Mouse (Mus musculus) limb, embryonic 12.5 days (tissue): ENCODE data around the gene Lhx8. TPM values are rescaled to one million over a fixed set of nuclear protein-coding genes. Genes with fewer than 3 reads are reported as not detected.
A peak's percentile ranks its signal among the peaks of the same experiment; 100 is the strongest.

Experiments
- ATAC-seq: fragments of 200-750 bp; cut with Nextera tagmentation; 2 replicates; pipeline ENCODE4 v1.8.0; 2017; ENCODE audit warnings: low read depth, moderate TSS enrichment; ENCODE audit not compliant: insufficient number of reproducible peaks, insufficient read depth, low FRiP score, low TSS enrichment
- H3K27ac ChIP-seq: fragments of 300-500 bp; sonication (generic); 2 replicates; pipeline ENCODE4 v1.5.1; 2016; ENCODE audit warnings: mild to moderate bottlenecking, moderate library complexity
- H3K27me3 ChIP-seq: fragments of 300-500 bp; sonication (generic); 2 replicates; pipeline ENCODE4 v1.6.1; 2016; ENCODE audit warnings: mild to moderate bottlenecking, moderate library complexity
- H3K36me3 ChIP-seq: fragments of 300-500 bp; sonication (generic); 2 replicates; pipeline ENCODE4 v1.6.1; 2016; ENCODE audit warnings: mild to moderate bottlenecking, moderate library complexity
- H3K4me1 ChIP-seq: fragments of 300-500 bp; sonication (generic); replicated peaks from 2 replicates; pipeline ENCODE4 v1.6.1; 2016
- H3K4me2 ChIP-seq: fragments of 300-500 bp; sonication (generic); 2 replicates; pipeline ENCODE4 v1.6.1; 2016; ENCODE audit warnings: mild to moderate bottlenecking, moderate library complexity
- H3K4me3 ChIP-seq: fragments of 300-500 bp; sonication (generic); replicated peaks from 2 replicates; pipeline ENCODE4 v1.5.1; 2016; ENCODE audit warnings: mild to moderate bottlenecking
- H3K9ac ChIP-seq: fragments of 300-500 bp; sonication (generic); replicated peaks from 2 replicates; pipeline ENCODE4 v1.6.1; 2016; ENCODE audit warnings: mild to moderate bottlenecking, moderate library complexity
- H3K9me3 ChIP-seq: fragments of 300-500 bp; sonication (generic); 2 replicates; pipeline ENCODE4 v1.6.1; 2016; ENCODE audit warnings: mild to moderate bottlenecking, moderate library complexity
- WGBS: fragments of 180-500 bp; shearing (Covaris S2); methylation state at CpG from one replicate; pipeline ENCODE4 v1.1.7; 2016; 5-methylcytosine and 5-hydroxymethylcytosine counted together
- polyA plus RNA-seq: library from polyadenylated mRNA; unstranded; fragments of >200 nt; fragmentation: Nextera tagmentation; extraction: Ambion mirVana; gene quantifications from 2 replicates; pipeline ENCODE4 v1.2.1, GENCODE M21; 2016

Gene Lhx8
- polyA plus RNA-seq, 1 experiment from 2014 or later, result 0.36 TPM

DNA sequence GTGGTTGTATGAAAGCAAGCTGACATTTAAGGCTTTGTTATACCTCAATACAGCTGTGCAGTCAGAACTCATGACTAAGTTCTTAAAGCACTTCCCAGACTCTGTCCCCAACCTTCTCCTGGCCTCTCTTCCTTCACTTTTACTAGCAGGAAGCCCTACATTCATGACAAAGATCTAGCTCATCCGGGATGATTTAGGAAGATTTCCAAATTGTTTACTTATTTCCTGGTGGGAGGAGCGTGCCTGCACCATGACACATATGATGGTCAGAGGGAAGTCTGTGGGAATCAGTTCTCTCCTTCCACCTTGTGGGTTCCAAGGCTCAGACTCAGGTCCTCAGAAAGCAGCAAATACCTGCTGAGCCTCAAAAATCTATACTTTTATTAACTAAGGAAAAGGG is 40.1 kb downstream of the Lhx8 start:
- H3K27ac ChIP-seq, result no peak overlapping the region
- H3K36me3 ChIP-seq, result no peaks in the 10 kb centered on the region
- 78% methylated on average over 2 of the region's 2 CpGs for WGBS
- H3K9ac ChIP-seq, result no peak overlapping the region
- H3K4me1 ChIP-seq, result no peaks in the 10 kb centered on the region; the same call in 1 of the 2 replicates
- H3K27me3 ChIP-seq, result peaks cover 40% of the 10 kb centered on the region
- no peak overlapping the region for H3K4me2 ChIP-seq
- ATAC-seq, result no peak
- H3K4me3 ChIP-seq, result no peak overlapping the region
- no peaks in the 10 kb centered on the region for H3K9me3 ChIP-seq

DNA sequence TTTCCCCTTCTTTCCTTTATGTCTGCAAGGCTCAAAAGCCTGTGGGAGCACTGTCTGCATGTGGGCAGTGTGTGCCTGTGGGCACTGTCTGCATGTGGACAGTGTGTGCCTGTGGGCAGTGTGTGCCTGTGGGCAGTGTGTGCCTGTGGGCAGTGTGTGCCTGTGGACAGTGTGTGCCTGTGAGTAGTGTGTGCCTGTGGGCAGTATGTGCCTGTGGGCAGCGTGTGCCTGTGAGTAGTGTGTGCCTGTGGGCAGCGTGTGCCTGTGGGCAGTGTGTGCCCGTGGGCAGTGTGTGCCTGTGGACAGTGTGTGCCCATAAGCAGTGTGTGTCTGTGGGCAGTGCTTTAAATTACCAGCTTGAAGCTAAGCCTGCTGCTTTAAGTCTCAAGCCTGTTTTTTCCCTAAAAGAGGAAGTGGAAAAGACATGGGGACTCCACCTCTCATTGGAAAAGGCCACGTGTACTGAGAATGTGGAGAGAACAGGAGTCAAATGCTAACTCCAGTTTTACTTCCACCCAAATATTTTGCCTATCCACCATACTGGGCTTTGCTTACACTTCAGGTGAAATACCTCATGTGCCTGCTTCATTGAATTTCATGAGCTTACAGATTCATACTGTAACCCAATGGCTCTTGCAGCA is 41.9 kb downstream of the Lhx8 start:
- no peak overlapping the region for H3K9ac ChIP-seq
- H3K27me3 ChIP-seq, result peaks cover 34% of the 10 kb centered on the region
- H3K27ac ChIP-seq, result no peak overlapping the region
- H3K9me3 ChIP-seq, result no peaks in the 10 kb centered on the region
- no peak overlapping the region for H3K4me2 ChIP-seq
- H3K4me1 ChIP-seq, result peaks cover 6% of the 10 kb centered on the region; the same call in 1 of the 2 replicates
- no peaks in the 10 kb centered on the region for H3K36me3 ChIP-seq
- 77% methylated on average over 4 of the region's 4 CpGs for WGBS
- H3K4me3 ChIP-seq, result no peak overlapping the region
- no peak for ATAC-seq

GRCm38 (mm10) chr3:154287217-154287616 is 43.2 kb downstream of the Lhx8 start:
- 63% methylated on average over 2 of the region's 2 CpGs for WGBS
- H3K4me1 ChIP-seq, result peaks cover 6% of the 10 kb centered on the region; the same call in 1 of the 2 replicates
- H3K4me2 ChIP-seq, result no peak overlapping the region
- no peak overlapping the region for H3K9ac ChIP-seq
- ATAC-seq, result no peak
- no peaks in the 10 kb centered on the region for H3K36me3 ChIP-seq
- H3K9me3 ChIP-seq, result no peaks in the 10 kb centered on the region
- H3K27me3 ChIP-seq, result peaks cover 34% of the 10 kb centered on the region
- H3K27ac ChIP-seq, result no peak overlapping the region
- no peak overlapping the region for H3K4me3 ChIP-seq

GRCm38 (mm10) chr3:154285351-154285750 is 45.1 kb downstream of the Lhx8 start:
- Histone ChIP-seq H3K36me3 (no peaks in the 10 kb centered on the region), H3K4me3 (no peak overlapping the region), H3K27me3 (peaks cover 26% of the 10 kb centered on the region), H3K9ac (no peak overlapping the region), H3K27ac (no peak overlapping the region), H3K9me3 (no peaks in the 10 kb centered on the region), H3K4me2 (no peak overlapping the region), H3K4me1 (peaks cover 6% of the 10 kb centered on the region; the same call in 1 of the 2 replicates)
- 44% methylated on average over 4 of the region's 4 CpGs for WGBS
- no peak for ATAC-seq

DNA sequence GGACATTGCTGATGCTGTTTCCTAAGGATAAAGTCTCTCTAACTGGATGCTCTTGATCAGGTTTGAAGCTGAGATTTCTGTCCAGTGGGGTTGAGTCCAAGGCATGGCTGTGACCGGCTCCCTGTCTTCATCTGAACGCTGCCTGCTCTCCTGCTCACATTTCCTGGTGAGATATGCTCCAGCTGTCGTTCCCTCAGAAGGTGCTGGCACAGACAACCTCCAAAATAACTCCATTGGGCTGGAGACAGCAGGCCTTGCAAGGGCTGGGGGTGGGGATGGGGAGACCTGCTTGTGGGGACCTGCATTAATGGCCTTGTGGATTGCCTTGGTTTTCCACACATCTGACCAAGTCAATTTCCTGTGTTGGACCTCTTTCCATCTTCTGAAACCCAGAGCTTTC is 46.2 kb downstream of the Lhx8 start:
- H3K4me1 ChIP-seq, result peaks cover 6% of the 10 kb centered on the region; the same call in 1 of the 2 replicates
- H3K9ac ChIP-seq, result no peak overlapping the region
- no peaks in the 10 kb centered on the region for H3K9me3 ChIP-seq
- peaks cover 36% of the 10 kb centered on the region for H3K27me3 ChIP-seq
- 25% methylated on average over 3 of the region's 3 CpGs for WGBS
- no peak overlapping the region for H3K4me3 ChIP-seq
- no peak for ATAC-seq
- H3K36me3 ChIP-seq, result no peaks in the 10 kb centered on the region
- H3K4me2 ChIP-seq, result no peak overlapping the region
- H3K27ac ChIP-seq, result no peak overlapping the region

DNA sequence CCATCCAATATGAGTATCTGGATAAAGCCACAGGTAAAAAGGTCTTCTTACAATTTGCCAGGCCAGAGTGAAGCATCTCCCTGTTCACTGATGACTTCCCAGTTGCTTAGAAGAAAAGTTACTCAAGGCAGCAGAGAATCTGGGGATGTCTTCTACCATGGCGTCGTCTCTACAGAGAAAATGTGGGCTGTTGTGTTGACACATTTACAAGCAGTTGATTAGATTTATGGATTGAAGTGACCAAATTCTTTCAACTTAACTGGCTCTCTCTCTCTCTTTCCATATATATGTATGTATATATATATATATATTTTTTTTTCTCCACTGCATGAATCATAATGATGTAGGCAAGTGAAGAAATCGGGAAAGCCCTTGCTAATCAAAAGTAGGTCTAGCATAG is 55.8 kb downstream of the Lhx8 start:
- no peak overlapping the region for H3K27ac ChIP-seq
- ATAC-seq, result no peak
- no peak overlapping the region for H3K4me2 ChIP-seq
- WGBS, result 25% methylated on average over 3 of the region's 3 CpGs
- H3K4me3 ChIP-seq, result no peak overlapping the region
- H3K4me1 ChIP-seq, result no peaks in the 10 kb centered on the region
- no peaks in the 10 kb centered on the region for H3K9me3 ChIP-seq
- no peak overlapping the region for H3K9ac ChIP-seq
- no peaks in the 10 kb centered on the region for H3K36me3 ChIP-seq
- H3K27me3 ChIP-seq, result peaks cover 32% of the 10 kb centered on the region

- 10% methylated on average over 19 of the region's 19 CpGs for WGBS
- H3K4me2 ChIP-seq, result peak overlapping the region; percentile 57
- peaks cover 35% of the 10 kb centered on the region for H3K27me3 ChIP-seq
- H3K27ac ChIP-seq, result no peak overlapping the region
- no peaks in the 10 kb centered on the region for H3K4me1 ChIP-seq
- peak overlapping the region; percentile 27 for H3K4me3 ChIP-seq
- no peaks in the 10 kb centered on the region for H3K9me3 ChIP-seq
- H3K9ac ChIP-seq, result no peak overlapping the region
- no peaks in the 10 kb centered on the region for H3K36me3 ChIP-seq
- ATAC-seq, result peak; percentile 77; the same call in 1 of the 2 replicates
Observed at GRCm38 (mm10) chr3:154269757-154270366, 60.6 kb downstream of the Lhx8 start.

DNA sequence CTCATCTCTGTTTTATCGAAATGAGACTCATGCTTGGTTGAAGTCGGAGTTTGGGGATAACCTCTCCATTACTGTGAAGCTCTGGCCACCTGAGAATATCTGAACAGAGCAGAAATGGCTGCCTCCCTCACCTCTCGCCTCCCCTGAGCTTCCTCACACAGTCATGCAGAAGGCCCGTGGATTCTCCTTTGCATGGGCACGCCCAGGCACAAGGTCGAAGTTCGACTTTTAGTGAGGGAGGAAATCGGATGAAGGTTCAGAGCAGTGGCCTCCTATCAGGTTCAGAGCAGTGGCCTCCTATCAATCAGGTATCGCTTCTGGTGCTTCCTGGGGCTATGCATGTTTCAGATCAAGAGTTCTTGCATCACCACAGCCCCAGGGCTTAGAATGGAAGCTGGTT is 62.1 kb downstream of the Lhx8 start:
- no peak for ATAC-seq
- Histone ChIP-seq H3K36me3 (no peaks in the 10 kb centered on the region), H3K4me1 (no peaks in the 10 kb centered on the region), H3K27ac (no peak overlapping the region), H3K9me3 (no peaks in the 10 kb centered on the region), H3K27me3 (peaks cover 39% of the 10 kb centered on the region), H3K4me3 (no peak overlapping the region), H3K4me2 (no peak overlapping the region), H3K9ac (no peak overlapping the region)
- WGBS, result 73% methylated on average over 9 of the region's 9 CpGs

- H3K36me3 ChIP-seq, result no peaks in the 10 kb centered on the region
- H3K4me1 ChIP-seq, result no peaks in the 10 kb centered on the region
- H3K4me2 ChIP-seq, result no peak overlapping the region
- H3K9me3 ChIP-seq, result no peaks in the 10 kb centered on the region
- no peak overlapping the region for H3K4me3 ChIP-seq
- peaks cover 3% of the 10 kb centered on the region; the same call in 1 of the 2 replicates for H3K27me3 ChIP-seq
- H3K9ac ChIP-seq, result no peak overlapping the region
- ATAC-seq, result peak; percentile 72
- H3K27ac ChIP-seq, result no peak overlapping the region
Observed at GRCm38 (mm10) chr3:154257312-154257711, 73.1 kb downstream of the Lhx8 start.
